9 mouse cellular contexts compared by ENCODE assay signal in genomic region chr11:54984581-54984980, GRCm38 (mm10). TPM values are rescaled to one million over a fixed set of nuclear protein-coding genes. Genes with fewer than 3 reads are reported as not detected.
DNase-seq lines count a peak whose midpoint lies in the region; ATAC-seq and TF ChIP-seq lines count a peak whose summit lies in the region.
"Had no signal": no experiment of that assay in that cellular context is flagged by ENCODE, and none has a peak within 500 bp of the region (broad histone marks: within the 10 kb centered on the region; RNA-seq: fewer than 3 reads in every experiment).

No protein-coding gene starts in this region.

- no peaks in the 10 kb centered on the region for H3K9me3 ChIP-seq in hindbrain, embryonic 13.5 days
- H3K9me3 ChIP-seq in hindbrain, embryonic 11.5 days (ENCODE audit: control insufficient read depth, low read length) = no peaks in the 10 kb centered on the region
- peaks cover 13% of the 10 kb centered on the region for H3K9me3 ChIP-seq in limb, embryonic 12.5 days
- H3K9me3 ChIP-seq in limb, embryonic 10.5 days (replicated peaks) = no peaks in the 10 kb centered on the region
- H3K9me3 ChIP-seq: neural tube, embryonic 12.5 days had no signal

- no peak overlapping the region for H3ac ChIP-seq in myocyte (ENCODE audit: control insufficient read depth, insufficient read length)

- H3K79me2 ChIP-seq in myocyte (ENCODE audit: control insufficient read depth, insufficient read depth) = no peaks in the 10 kb centered on the region

- no peak overlapping the region for H3K4me3 ChIP-seq in hindbrain, embryonic 13.5 days
- H3K4me3 ChIP-seq in hindbrain, embryonic 11.5 days (ENCODE audit: low read depth, low read length) = no peak overlapping the region
- H3K4me3 ChIP-seq in limb, embryonic 12.5 days (replicated peaks) = no peak overlapping the region
- no peak overlapping the region for H3K4me3 ChIP-seq in limb, embryonic 10.5 days
- no peak overlapping the region for H3K4me3 ChIP-seq in myocyte
- H3K4me3 ChIP-seq: neural tube, embryonic 12.5 days had no signal

- H3K27me3 ChIP-seq in hindbrain, embryonic 13.5 days = no peaks in the 10 kb centered on the region
- no peaks in the 10 kb centered on the region for H3K27me3 ChIP-seq in hindbrain, embryonic 11.5 days (ENCODE audit: control insufficient read depth, insufficient read depth, low read length)
- H3K27me3 ChIP-seq in limb, embryonic 12.5 days = no peaks in the 10 kb centered on the region
- H3K27me3 ChIP-seq in limb, embryonic 10.5 days (ENCODE audit: low read depth, poor library complexity, severe bottlenecking) = no peaks in the 10 kb centered on the region
- no peaks in the 10 kb centered on the region for H3K27me3 ChIP-seq in myocyte (ENCODE audit: control insufficient read depth, insufficient read depth, insufficient read length)
- H3K27me3 ChIP-seq: neural tube, embryonic 12.5 days had no signal

- no peaks in the 10 kb centered on the region for H3K4me1 ChIP-seq in hindbrain, embryonic 13.5 days (replicated peaks)
- H3K4me1 ChIP-seq in hindbrain, embryonic 11.5 days (replicated peaks; ENCODE audit: control insufficient read depth, insufficient read depth, low read length) = no peaks in the 10 kb centered on the region
- H3K4me1 ChIP-seq in limb, embryonic 12.5 days (replicated peaks) = no peaks in the 10 kb centered on the region
- H3K4me1 ChIP-seq in limb, embryonic 10.5 days = 0 out of 2 replicates have a peak, but pooled peaks cover 3% of the 10 kb centered on the region
- H3K4me1 ChIP-seq: neural tube, embryonic 12.5 days had no signal

- ATAC-seq in hindbrain, embryonic 13.5 days (ENCODE audit: low FRiP score) = no peak
- no peak for ATAC-seq in hindbrain, embryonic 11.5 days (ENCODE audit: low FRiP score)
- peak; percentile 37; the same call in 1 of the 2 replicates for ATAC-seq in limb, embryonic 12.5 days (ENCODE audit: insufficient number of reproducible peaks, insufficient read depth, low FRiP score, low TSS enrichment, low read depth)
- ATAC-seq in erythroblast, adult 5-6 weeks (replicated peaks; ENCODE audit: low FRiP score, poor library complexity, severe bottlenecking) = 0 out of 2 replicates have a peak, but pooled peaks have one; percentile 40

- 58% methylated on average over 4 of the region's 4 CpGs for WGBS in hindbrain, embryonic 13.5 days
- WGBS in hindbrain, embryonic 11.5 days = 65% methylated on average over 4 of the region's 4 CpGs
- WGBS in limb, embryonic 12.5 days = 63% methylated on average over 4 of the region's 4 CpGs
- 61% methylated on average over 4 of the region's 4 CpGs for WGBS in limb, embryonic 10.5 days

- H3K4me2 ChIP-seq in hindbrain, embryonic 13.5 days = no peak overlapping the region
- no peak overlapping the region for H3K4me2 ChIP-seq in hindbrain, embryonic 11.5 days (replicated peaks; ENCODE audit: low read depth, low read length)
- no peak overlapping the region for H3K4me2 ChIP-seq in limb, embryonic 12.5 days
- no peak overlapping the region for H3K4me2 ChIP-seq in myocyte (ENCODE audit: low read depth)
- H3K4me2 ChIP-seq: heart, embryonic 11.5 days; neural tube, embryonic 12.5 days had no signal

- no peak for DNase-seq in hindbrain, embryonic 11.5 days (ENCODE audit: low spot score)
- no peak for DNase-seq in limb, embryonic 10.5 days (ENCODE audit: low spot score)
- no peak for DNase-seq in testis, postnatal 14 days (ENCODE audit: low spot score)

- no peak for TF ChIP-seq POLR2A in myocyte (IDR thresholded peaks at IDR 0.05; ENCODE audit: insufficient read length, low read depth)

- peak overlapping the region; percentile 15; the same call in 1 of the 2 replicates for H3K9ac ChIP-seq in hindbrain, embryonic 13.5 days
- H3K9ac ChIP-seq in hindbrain, embryonic 11.5 days (ENCODE audit: low read depth, low read length) = no peak overlapping the region
- no peak overlapping the region for H3K9ac ChIP-seq in limb, embryonic 12.5 days (replicated peaks)
- H3K9ac ChIP-seq: neural tube, embryonic 12.5 days had no signal

- no peak overlapping the region for H3K27ac ChIP-seq in hindbrain, embryonic 13.5 days
- H3K27ac ChIP-seq in hindbrain, embryonic 11.5 days (ENCODE audit: low read depth, low read length) = no peak overlapping the region
- H3K27ac ChIP-seq in limb, embryonic 12.5 days = no peak overlapping the region
- no peak overlapping the region for H3K27ac ChIP-seq in limb, embryonic 10.5 days
- H3K27ac ChIP-seq: neural tube, embryonic 12.5 days had no signal

- H3K36me3 ChIP-seq in hindbrain, embryonic 13.5 days = peaks cover 13% of the 10 kb centered on the region
- H3K36me3 ChIP-seq in hindbrain, embryonic 11.5 days (ENCODE audit: control insufficient read depth, insufficient read depth, low read length) = no peaks in the 10 kb centered on the region
- peaks cover 82% of the 10 kb centered on the region for H3K36me3 ChIP-seq in limb, embryonic 12.5 days
- peaks cover 36% of the 10 kb centered on the region for H3K36me3 ChIP-seq in limb, embryonic 10.5 days
- peaks cover 59% of the 10 kb centered on the region for H3K36me3 ChIP-seq in myocyte (ENCODE audit: control insufficient read depth, insufficient read depth)

TF ChIP-seq in myocyte, 11 proteins besides CTCF, POLR2A, EP300 and RAD21:
- TF ChIP-seq CEBPB (IDR thresholded peaks at IDR 0.05; ENCODE audit: insufficient read depth, poor library complexity, severe bottlenecking) (no peak), POLR2AphosphoS2 (IDR thresholded peaks at IDR 0.05; ENCODE audit: insufficient read length, low read depth) (peak; percentile 25)

RNA-seq across cellular contexts. Expression of gene Tnip1, which starts 21.9 kb away (rescaled TPM):
- polyA plus RNA-seq in hindbrain, embryonic 13.5 days (2015; fragmentation: Nextera tagmentation; extraction: Ambion mirVana) = 19.3 TPM in 2 replicates
- polyA plus RNA-seq in hindbrain, embryonic 11.5 days (2014; fragmentation: Nextera tagmentation; extraction: Ambion mirVana) = 9.8 and 10.3 TPM in 2 replicates
- polyA plus RNA-seq in limb, embryonic 12.5 days (2016; fragmentation: Nextera tagmentation; extraction: Ambion mirVana) = 17.5 and 18.0 TPM in 2 replicates
- 10.0 and 14.0 TPM in 2 replicates for polyA plus RNA-seq in limb, embryonic 10.5 days (2016; fragmentation: Nextera tagmentation; extraction: Ambion mirVana)
- total RNA-seq in erythroblast, adult 5-6 weeks (2015; ENCODE audit: low replicate concordance) = 13.6 and 13.8 TPM in 2 replicates
- total RNA-seq in erythroblast, adult 5-6 weeks (2017; ENCODE audit: low replicate concordance) = 20.5 and 25.6 TPM in 2 replicates
- polyA plus RNA-seq in myocyte (2012; fragmentation: generic; extraction: Trizol) = 34.5 TPM

RNA-seq across cellular contexts. Expression of gene Anxa6, which starts 48.7 kb away (rescaled TPM):
- 59.3 and 61.1 TPM in 2 replicates for polyA plus RNA-seq in hindbrain, embryonic 13.5 days (2015; fragmentation: Nextera tagmentation; extraction: Ambion mirVana)
- polyA plus RNA-seq in hindbrain, embryonic 11.5 days (2014; fragmentation: Nextera tagmentation; extraction: Ambion mirVana) = 90.2 and 91.6 TPM in 2 replicates
- polyA plus RNA-seq in limb, embryonic 12.5 days (2016; fragmentation: Nextera tagmentation; extraction: Ambion mirVana) = 168 and 178 TPM in 2 replicates
- 53.5 and 69.1 TPM in 2 replicates for polyA plus RNA-seq in limb, embryonic 10.5 days (2016; fragmentation: Nextera tagmentation; extraction: Ambion mirVana)
- total RNA-seq in erythroblast, adult 5-6 weeks (2015; ENCODE audit: low replicate concordance) = 9.2 and 10.4 TPM in 2 replicates
- 12.7 and 14.0 TPM in 2 replicates for total RNA-seq in erythroblast, adult 5-6 weeks (2017; ENCODE audit: low replicate concordance)
- polyA plus RNA-seq in myocyte (2012; fragmentation: generic; extraction: Trizol) = 722 TPM

Comparison
In these comparisons a context has a peak if more than half of its experiments do, and no peak if none do; other contexts are left out.
1. ATAC-seq: peak in limb, embryonic 12.5 days (single experiment) and erythroblast, adult 5-6 weeks (single experiment); none in hindbrain, embryonic 13.5 days (single experiment) and hindbrain, embryonic 11.5 days (single experiment).